In genomic region chr10:98541062-98541461, GRCm38 (mm10) we compare ENCODE assay signal across 17 mouse cellular contexts.
DNase-seq lines count a peak whose midpoint lies in the region; TF ChIP-seq lines count a peak whose summit lies in the region.
"Had no signal": no experiment of that assay in that cellular context is flagged by ENCODE, and none has a peak within 500 bp of the region (broad histone marks: within the 10 kb centered on the region; RNA-seq: fewer than 3 reads in every experiment).

No protein-coding gene starts in this region.

- no peak overlapping the region for H3K4me3 ChIP-seq in layer of hippocampus, adult 2 months
- H3K4me3 ChIP-seq: embryonic facial prominence, embryonic 15.5 days; erythroblast, embryonic 14.5 days; forebrain, embryonic 10.5 days; forebrain, embryonic 15.5 days; heart, embryonic 13.5 days had no signal

- H3K27ac ChIP-seq in layer of hippocampus, adult 2 months, result no peak overlapping the region
- H3K27ac ChIP-seq: embryonic facial prominence, embryonic 15.5 days; forebrain, embryonic 10.5 days; forebrain, embryonic 15.5 days; heart, embryonic 13.5 days had no signal

- TF ChIP-seq CTCF in layer of hippocampus, adult 2 months (conservative IDR thresholded peaks at IDR 0.05), result no peak

- DNase-seq in brain, adult 2 months (ENCODE audit: low read depth, low spot score), result peak; percentile 98
- peak; percentile 80 for DNase-seq in cerebellum, adult 11 months
- DNase-seq in cerebellum, adult 8-10 months, result peak; percentile 80
- DNase-seq in cerebellum, postnatal 14 days, result peak; percentile 74 to 88
- DNase-seq in urinary bladder, postnatal 14 days (ENCODE audit: low spot score), result no peak
- DNase-seq in lung, postnatal 14 days, result no peak
- no peak for DNase-seq in layer of hippocampus, adult 2 months (ENCODE audit: low spot score in 2 of 2)
- DNase-seq: adrenal gland, adult 2 months; adrenal gland, postnatal 25 days; embryo, embryonic 11 days; gastrocnemius, postnatal 14 days; kidney, adult 8-10 months had no signal

Comparison
In these comparisons a context has a peak if more than half of its experiments do, and no peak if none do; other contexts are left out.
1. DNase-seq: peak in brain, adult 2 months (single experiment), cerebellum, adult 11 months (single experiment), cerebellum, adult 8-10 months (single experiment) and cerebellum, postnatal 14 days (2 of 2); none in urinary bladder, postnatal 14 days (single experiment), lung, postnatal 14 days (single experiment) and layer of hippocampus, adult 2 months (0 of 2).